Mouse (Mus musculus): ENCODE data around the gene Map6d1. TPM values are rescaled to one million over a fixed set of nuclear protein-coding genes. Genes with fewer than 3 reads are reported as not detected.

Map6d1 gene
- 0.02 TPM in 1 of 2 replicates, not detected in the other for polyA plus RNA-seq (2012)

DNA sequence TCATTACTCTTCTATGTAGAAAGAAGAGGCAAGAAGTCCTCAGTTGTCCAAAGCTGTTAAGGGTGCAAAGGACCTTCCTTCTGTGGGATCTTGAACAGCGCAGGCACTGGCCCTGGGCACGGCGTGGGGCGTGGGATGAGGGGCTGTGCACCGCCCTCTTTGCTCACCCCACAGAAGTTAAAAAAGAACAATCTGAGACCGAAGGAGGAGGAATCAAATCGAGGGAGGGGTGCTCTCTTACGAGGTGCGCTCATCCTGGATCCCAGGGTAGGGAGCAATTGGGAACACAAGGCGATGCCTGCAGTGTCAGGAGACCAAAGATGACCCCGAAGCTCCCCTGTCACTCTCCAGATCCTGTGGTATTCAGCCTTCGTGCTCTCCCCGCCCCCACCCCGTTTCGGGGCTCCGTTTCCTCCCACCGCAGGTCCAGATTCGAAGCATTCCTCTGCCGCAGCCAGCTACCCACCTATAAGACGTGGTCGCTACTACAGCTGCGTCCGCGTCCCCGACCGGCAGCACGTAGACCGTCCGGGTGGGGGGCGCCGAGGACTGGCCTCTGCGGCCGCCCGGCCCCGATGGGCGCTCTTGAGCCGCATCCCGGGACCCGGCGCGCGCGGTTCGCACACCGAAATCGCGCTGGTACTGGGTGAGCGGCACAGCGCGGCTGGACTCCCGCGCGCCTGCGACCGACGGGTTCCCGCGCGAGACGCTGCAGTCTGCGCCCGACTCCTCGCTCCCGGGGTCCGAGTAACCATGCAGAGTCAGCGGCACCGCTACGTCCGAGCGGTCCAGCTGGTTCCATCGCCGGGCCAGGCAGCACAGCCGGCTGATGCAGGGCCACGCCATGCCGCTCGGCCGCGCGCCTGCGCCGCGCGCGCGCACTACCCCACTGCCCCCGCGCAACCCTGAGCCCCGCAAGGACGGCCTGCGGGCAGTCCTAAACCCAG, at the start of gene Map6d1:
Gene Map6d1, minus strand, starts transcription at position 891 of the 947 bp plus-strand sequence.
- TF ChIP-seq GATA1 (IDR thresholded peaks at IDR 0.05; ENCODE audit: low read length) (no peak), TAL1 (IDR thresholded peaks at IDR 0.05; ENCODE audit: low read length) (no peak)
- no peaks in the 10 kb centered on the region for H3K9me3 ChIP-seq (ENCODE audit: control insufficient read depth, low read length)
- H3K27me3 ChIP-seq (ENCODE audit: control insufficient read depth), result peaks cover 42% of the 10 kb centered on the region
- peaks cover 1% of the 10 kb centered on the region; the same call in 1 of the 2 replicates for H3K4me1 ChIP-seq (ENCODE audit: control insufficient read depth)
- peak within 1 kb of the TSS; percentile 48 for H3K4me3 ChIP-seq (replicated peaks)
- H3K36me3 ChIP-seq (ENCODE audit: control insufficient read depth), result no peaks in the 10 kb centered on the region

DNA sequence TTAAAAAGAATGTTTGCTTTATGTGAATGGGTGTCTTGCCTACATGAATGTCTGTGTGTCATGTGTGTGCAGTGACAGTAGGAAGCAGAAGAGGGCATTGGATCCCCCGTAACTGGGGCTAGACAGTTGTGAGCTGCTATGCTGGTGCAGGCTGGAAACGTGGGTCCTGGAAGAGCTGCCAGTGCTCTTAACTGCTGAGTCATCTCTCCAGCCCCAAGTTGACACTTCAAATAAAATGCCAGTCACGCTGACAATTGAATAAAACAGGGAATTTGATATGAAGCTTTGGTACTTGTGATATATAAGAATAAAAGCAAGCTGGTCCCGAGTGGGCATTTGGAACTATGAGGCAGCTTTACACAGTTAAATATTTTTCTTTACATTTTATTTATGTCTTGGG, 39.1 kb upstream of the Map6d1 start:
- peaks cover 61% of the 10 kb centered on the region for H3K36me3 ChIP-seq (ENCODE audit: control insufficient read depth)
- H3K4me1 ChIP-seq (ENCODE audit: control insufficient read depth), result peaks cover 4% of the 10 kb centered on the region
- no peaks in the 10 kb centered on the region for H3K27me3 ChIP-seq (ENCODE audit: control insufficient read depth)
- H3K4me3 ChIP-seq (replicated peaks), result no peak overlapping the region
- TF ChIP-seq TAL1 (IDR thresholded peaks at IDR 0.05; ENCODE audit: low read length), result no peak
- H3K9me3 ChIP-seq (ENCODE audit: control insufficient read depth, low read length), result no peaks in the 10 kb centered on the region

GRCm38 (mm10) chr16:20279395-20279794, 38.2 kb upstream of the Map6d1 start:
- no peak for TF ChIP-seq TAL1 (IDR thresholded peaks at IDR 0.05; ENCODE audit: low read length)
- TF ChIP-seq GATA1 (IDR thresholded peaks at IDR 0.05; ENCODE audit: low read length), result no peak
- no peaks in the 10 kb centered on the region for H3K9me3 ChIP-seq (ENCODE audit: control insufficient read depth, low read length)
- H3K4me1 ChIP-seq (ENCODE audit: control insufficient read depth), result peaks cover 4% of the 10 kb centered on the region
- no peaks in the 10 kb centered on the region for H3K27me3 ChIP-seq (ENCODE audit: control insufficient read depth)
- no peak overlapping the region for H3K4me3 ChIP-seq (replicated peaks)
- H3K36me3 ChIP-seq (ENCODE audit: control insufficient read depth), result peaks cover 54% of the 10 kb centered on the region

GRCm38 (mm10) chr16:20272994-20273393, 31.8 kb upstream of the Map6d1 start:
- Histone ChIP-seq H3K27me3 (ENCODE audit: control insufficient read depth) (no peaks in the 10 kb centered on the region; the same call in 1 of the 2 replicates), H3K36me3 (ENCODE audit: control insufficient read depth) (no peaks in the 10 kb centered on the region), H3K9me3 (ENCODE audit: control insufficient read depth, low read length) (no peaks in the 10 kb centered on the region), H3K4me1 (ENCODE audit: control insufficient read depth) (no peaks in the 10 kb centered on the region), H3K4me3 (replicated peaks) (no peak overlapping the region)
- TF ChIP-seq GATA1 (IDR thresholded peaks at IDR 0.05; ENCODE audit: low read length) (no peak), TAL1 (IDR thresholded peaks at IDR 0.05; ENCODE audit: low read length) (no peak)

GRCm38 (mm10) chr16:20271339-20271738, 30.2 kb upstream of the Map6d1 start:
- no peak for TF ChIP-seq GATA1 (IDR thresholded peaks at IDR 0.05; ENCODE audit: low read length)
- no peak for TF ChIP-seq TAL1 (IDR thresholded peaks at IDR 0.05; ENCODE audit: low read length)
- no peaks in the 10 kb centered on the region for H3K4me1 ChIP-seq (ENCODE audit: control insufficient read depth)
- H3K9me3 ChIP-seq (ENCODE audit: control insufficient read depth, low read length), result no peaks in the 10 kb centered on the region
- H3K36me3 ChIP-seq (ENCODE audit: control insufficient read depth), result no peaks in the 10 kb centered on the region
- H3K27me3 ChIP-seq (ENCODE audit: control insufficient read depth), result no peaks in the 10 kb centered on the region; the same call in 1 of the 2 replicates
- no peak overlapping the region for H3K4me3 ChIP-seq (replicated peaks)

- TF ChIP-seq GATA1 (IDR thresholded peaks at IDR 0.05; ENCODE audit: low read length), result no peak
- no peak for TF ChIP-seq TAL1 (IDR thresholded peaks at IDR 0.05; ENCODE audit: low read length)
- no peaks in the 10 kb centered on the region for H3K4me1 ChIP-seq (ENCODE audit: control insufficient read depth)
- no peaks in the 10 kb centered on the region for H3K9me3 ChIP-seq (ENCODE audit: control insufficient read depth, low read length)
- H3K4me3 ChIP-seq (replicated peaks), result no peak overlapping the region
- H3K27me3 ChIP-seq (ENCODE audit: control insufficient read depth), result no peaks in the 10 kb centered on the region
- H3K36me3 ChIP-seq (ENCODE audit: control insufficient read depth), result no peaks in the 10 kb centered on the region
Observed at GRCm38 (mm10) chr16:20265089-20265488, 23.9 kb upstream of the Map6d1 start.

- no peaks in the 10 kb centered on the region for H3K27me3 ChIP-seq (ENCODE audit: control insufficient read depth)
- no peaks in the 10 kb centered on the region for H3K9me3 ChIP-seq (ENCODE audit: control insufficient read depth, low read length)
- no peaks in the 10 kb centered on the region for H3K4me1 ChIP-seq (ENCODE audit: control insufficient read depth)
- H3K36me3 ChIP-seq (ENCODE audit: control insufficient read depth), result no peaks in the 10 kb centered on the region
- no peak overlapping the region for H3K4me3 ChIP-seq (replicated peaks)
- TF ChIP-seq GATA1 (IDR thresholded peaks at IDR 0.05; ENCODE audit: low read length), result no peak
- no peak for TF ChIP-seq TAL1 (IDR thresholded peaks at IDR 0.05; ENCODE audit: low read length)
Observed at GRCm38 (mm10) chr16:20257926-20258325, 16.8 kb upstream of the Map6d1 start.

DNA sequence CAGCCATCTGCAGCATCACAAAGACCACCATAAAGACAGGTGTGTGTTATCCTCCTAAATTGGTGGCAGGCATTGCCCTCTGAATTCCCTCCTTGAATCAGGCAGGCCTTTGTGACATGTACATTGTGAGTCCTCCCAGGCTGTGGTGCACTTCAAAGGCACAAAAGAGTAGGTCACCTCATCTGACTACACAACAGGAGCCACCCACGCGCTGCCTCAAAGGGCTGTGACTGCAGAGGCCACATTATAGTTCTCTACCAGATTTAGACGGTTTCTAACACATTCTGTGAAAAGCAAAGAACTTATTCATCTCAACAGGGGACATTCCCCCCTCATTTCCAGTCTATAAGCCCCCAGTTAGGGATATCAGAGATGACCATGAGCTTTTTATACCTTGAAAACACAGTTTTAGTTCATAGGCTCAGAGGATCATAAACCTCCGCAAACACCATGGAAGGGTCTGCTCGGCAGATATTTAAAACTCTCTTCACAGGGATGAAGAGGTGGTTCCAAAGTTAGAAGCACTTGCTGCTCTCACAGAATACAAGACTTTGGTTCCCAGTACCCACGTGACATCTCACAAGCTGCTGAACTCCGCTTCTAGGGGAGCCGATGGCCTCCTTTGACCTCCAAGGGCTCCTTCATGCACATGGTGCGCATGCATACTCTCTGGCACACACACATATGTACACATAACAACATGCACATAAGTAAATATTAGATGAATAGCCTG, 7.5 kb upstream of the Map6d1 start:
- H3K27me3 ChIP-seq (ENCODE audit: control insufficient read depth), result 0 out of 2 replicates have a peak, but pooled peaks cover 2% of the 10 kb centered on the region
- H3K4me1 ChIP-seq (ENCODE audit: control insufficient read depth), result no peaks in the 10 kb centered on the region
- no peak overlapping the region for H3K4me3 ChIP-seq (replicated peaks)
- no peaks in the 10 kb centered on the region for H3K36me3 ChIP-seq (ENCODE audit: control insufficient read depth)
- H3K9me3 ChIP-seq (ENCODE audit: control insufficient read depth, low read length), result no peaks in the 10 kb centered on the region
- TF ChIP-seq GATA1 (IDR thresholded peaks at IDR 0.05; ENCODE audit: low read length) (no peak), TAL1 (IDR thresholded peaks at IDR 0.05; ENCODE audit: low read length) (no peak)

DNA sequence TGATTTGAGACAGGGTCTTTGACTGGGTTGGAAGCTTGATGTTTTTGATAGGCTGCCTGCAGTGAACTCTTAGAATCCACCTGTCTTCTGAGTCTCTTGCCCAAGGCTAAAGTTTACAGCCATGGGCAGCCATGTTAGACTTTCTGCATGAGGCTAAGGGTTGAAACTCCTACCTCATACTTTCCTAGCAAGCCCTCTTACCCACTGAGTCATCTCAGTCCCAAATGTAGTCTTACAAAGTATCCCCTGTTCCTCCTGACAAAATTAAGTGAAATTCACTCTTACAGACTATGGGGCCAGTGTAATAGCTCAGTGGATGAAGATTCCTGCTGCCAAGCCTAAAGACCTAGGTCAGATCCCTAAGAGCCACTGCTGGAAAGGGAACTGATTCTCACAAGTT, 5.9 kb upstream of the Map6d1 start:
- H3K4me1 ChIP-seq (ENCODE audit: control insufficient read depth), result no peaks in the 10 kb centered on the region
- H3K36me3 ChIP-seq (ENCODE audit: control insufficient read depth), result no peaks in the 10 kb centered on the region
- no peak overlapping the region for H3K4me3 ChIP-seq (replicated peaks)
- no peaks in the 10 kb centered on the region for H3K9me3 ChIP-seq (ENCODE audit: control insufficient read depth, low read length)
- peaks cover 9% of the 10 kb centered on the region for H3K27me3 ChIP-seq (ENCODE audit: control insufficient read depth)
- no peak for TF ChIP-seq GATA1 (IDR thresholded peaks at IDR 0.05; ENCODE audit: low read length)
- TF ChIP-seq TAL1 (IDR thresholded peaks at IDR 0.05; ENCODE audit: low read length), result no peak
